Mouse (Mus musculus) spleen, embryonic (tissue): ENCODE measurements around the gene Pick1.

ENCODE experiments used
- CTCF ChIA-PET: fragments of 350-600 bp; sonication (Branson Sonifier 250); formaldehyde crosslinking; loops from one replicate; lab custom pipeline; 2022; lab: Charles Lee

Pick1 gene

DNA sequence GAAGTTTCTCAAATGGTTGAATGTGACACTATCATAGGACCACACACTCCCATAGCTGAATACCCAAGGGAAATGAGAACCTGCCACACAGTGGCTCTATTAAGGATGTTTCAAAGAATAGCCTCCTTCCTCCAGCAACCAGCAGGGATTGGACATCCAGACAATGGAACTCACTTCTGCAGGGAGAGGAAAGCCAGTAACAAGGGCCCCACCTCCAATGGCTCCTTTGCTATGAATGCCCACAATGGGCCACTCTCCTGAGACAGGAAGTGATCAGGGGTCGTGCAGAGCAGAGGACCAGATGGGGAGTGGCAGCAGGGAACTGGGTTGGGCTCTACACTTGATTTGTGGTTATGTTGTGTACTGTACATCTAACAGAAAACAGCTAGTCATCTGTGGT, 39.5 kb downstream of the Pick1 start:
- CTCF ChIA-PET: no interaction called here

DNA sequence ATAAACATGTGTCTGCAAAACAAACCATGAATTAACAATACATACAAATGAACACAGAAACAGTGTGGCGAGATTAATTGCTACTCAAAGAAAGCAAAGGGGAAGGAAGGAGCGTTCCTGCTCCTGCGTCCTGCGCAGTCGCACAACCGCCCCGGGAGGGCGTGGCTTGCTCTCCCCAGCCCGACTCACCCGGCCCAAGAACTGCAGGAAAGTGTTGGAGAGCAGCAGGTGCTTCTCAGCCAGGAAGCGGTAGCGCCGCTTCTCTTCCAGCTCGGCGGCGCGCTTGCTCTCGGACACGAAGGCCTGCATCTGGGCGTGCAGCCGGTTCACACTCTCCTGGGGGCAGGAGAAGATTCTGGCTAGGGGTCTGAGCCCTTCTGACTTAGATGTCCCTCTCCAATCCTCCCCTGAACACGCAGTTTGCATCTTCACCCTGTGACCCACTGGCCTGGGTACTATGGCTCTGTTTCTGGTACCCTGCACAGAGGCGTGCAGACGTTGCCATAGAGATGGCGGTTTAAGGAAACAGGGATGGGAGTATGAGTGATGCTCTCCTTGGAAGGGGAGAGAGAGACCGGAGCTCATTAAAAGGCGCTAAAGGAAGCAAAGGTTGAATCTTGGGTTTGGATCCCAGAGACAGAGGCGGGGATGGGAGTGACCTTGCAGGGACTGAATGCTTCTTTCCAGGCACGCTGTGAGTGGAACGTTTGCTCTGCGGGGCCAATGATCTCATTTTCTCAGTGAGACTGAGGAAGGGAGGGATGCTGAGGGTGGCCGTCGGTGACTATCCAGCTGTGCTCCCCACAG, 41.5 kb downstream of the Pick1 start:
- CTCF ChIA-PET: interaction anchor here (1.1 kb wide), 1 partner anchor 130 kb away, joined by 3 read pairs; the partner anchor contains the start of gene Polr2f

DNA sequence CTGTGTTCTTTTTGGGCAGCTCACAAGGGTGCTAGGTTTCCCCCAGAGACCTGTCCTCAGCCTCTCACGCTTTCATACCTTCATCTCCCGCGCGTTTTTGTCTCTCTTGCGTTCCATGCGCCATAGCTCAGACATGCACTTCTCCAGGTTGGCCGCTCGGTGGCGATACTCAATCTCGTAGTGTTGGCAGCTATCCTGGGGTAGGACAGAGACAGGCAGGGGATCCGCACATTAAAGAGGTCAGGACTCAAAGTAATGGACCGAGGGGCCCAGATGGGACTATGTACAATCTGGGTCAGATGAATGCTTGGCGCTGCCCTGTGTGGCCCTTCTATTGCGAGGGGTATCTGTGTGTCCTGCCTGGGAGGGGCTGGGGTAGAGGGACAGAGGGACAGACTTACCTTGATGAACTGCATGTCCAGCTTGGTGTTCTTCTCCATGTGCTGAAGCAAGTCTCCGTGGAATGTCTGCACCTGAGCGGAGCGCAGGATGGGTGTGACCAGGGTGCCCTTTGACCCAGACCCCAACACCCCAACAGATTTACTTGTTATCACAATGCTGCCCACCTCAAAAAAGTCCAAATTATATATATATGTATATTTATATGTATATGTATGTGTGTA, 42.3 kb downstream of the Pick1 start:
- CTCF ChIA-PET: interaction anchor here (1.1 kb wide), 1 partner anchor 131 kb away, joined by 3 read pairs; the partner anchor contains the start of gene Polr2f

DNA sequence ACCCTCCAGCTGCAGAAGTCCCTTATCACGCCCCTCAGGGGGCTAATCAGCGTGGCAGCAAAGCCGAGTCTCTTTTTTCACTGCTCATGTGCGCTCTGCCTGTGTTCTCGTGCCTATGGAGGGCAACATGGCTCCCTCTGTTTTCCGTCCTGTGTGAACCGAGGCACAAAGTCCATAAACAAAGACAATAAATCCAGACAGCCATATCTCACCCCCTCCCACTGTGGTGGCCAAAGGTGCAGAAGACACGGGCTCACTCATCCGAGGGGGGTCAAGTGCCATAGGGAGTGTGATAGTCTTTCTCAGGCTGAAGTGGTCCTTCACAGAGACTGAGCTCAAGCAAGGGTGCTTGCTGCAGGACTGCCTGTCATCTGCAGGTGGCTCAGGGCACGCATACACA, 44.0 kb downstream of the Pick1 start:
- CTCF ChIA-PET: interaction anchor here (0.7 kb wide), 1 partner anchor 183 kb away, joined by 12 read pairs; no protein-coding TSS in a partner anchor

DNA sequence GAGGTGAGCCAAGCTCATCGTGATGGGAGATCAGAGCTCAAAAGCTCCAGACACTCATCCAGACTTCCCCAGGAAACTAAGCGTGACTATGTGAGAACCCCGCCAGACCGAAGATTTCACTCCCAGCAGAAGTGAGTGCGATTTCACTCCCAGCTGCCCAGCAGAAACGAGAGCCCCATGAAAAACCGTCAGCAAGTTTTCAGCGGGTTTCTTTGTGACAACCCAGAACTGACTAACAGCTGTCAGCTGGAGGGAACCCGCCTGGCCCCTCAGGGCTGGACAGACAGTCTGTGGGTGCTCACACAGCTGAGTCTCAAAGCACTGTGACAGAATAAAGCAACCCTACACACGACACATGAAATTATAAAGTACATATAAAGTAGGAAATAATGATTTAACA, 48.8 kb downstream of the Pick1 start:
- CTCF ChIA-PET: no interaction called here

DNA sequence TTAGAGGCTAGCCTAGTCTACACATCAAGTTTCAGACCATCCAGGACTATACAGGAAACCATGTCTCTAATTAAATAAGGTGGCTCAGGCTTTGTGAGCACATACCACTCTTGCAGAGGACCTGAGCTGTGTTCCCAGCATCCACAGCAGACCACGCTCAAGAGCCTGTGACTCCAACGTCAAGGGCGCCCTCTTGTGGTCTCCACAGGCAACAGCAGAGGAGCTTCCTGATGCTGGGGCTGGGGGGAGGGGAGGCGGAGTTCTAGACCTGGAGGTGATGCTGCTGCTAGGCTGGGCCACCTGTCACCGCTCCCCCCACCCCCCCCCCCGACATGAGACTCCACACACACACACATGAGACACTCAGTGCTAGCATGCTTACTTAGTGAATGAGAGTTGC, 51.2 kb downstream of the Pick1 start:
- CTCF ChIA-PET: interaction anchor here (0.7 kb wide), 1 partner anchor 1475 kb away, joined by 6 read pairs; no protein-coding TSS in a partner anchor

GRCm38 (mm10) chr15:79280850-79281249, 51.9 kb downstream of the Pick1 start:
- CTCF ChIA-PET: no interaction called here

- CTCF ChIA-PET: no interaction called here
These were observed 52.4 kb downstream of the Pick1 start for GRCm38 (mm10) chr15:79281389-79281788.

GRCm38 (mm10) chr15:79282434-79282833, 53.5 kb downstream of the Pick1 start:
- CTCF ChIA-PET: interaction anchor here (0.6 kb wide), 1 partner anchor 1207 kb away, joined by 3 read pairs; no protein-coding TSS in a partner anchor

DNA sequence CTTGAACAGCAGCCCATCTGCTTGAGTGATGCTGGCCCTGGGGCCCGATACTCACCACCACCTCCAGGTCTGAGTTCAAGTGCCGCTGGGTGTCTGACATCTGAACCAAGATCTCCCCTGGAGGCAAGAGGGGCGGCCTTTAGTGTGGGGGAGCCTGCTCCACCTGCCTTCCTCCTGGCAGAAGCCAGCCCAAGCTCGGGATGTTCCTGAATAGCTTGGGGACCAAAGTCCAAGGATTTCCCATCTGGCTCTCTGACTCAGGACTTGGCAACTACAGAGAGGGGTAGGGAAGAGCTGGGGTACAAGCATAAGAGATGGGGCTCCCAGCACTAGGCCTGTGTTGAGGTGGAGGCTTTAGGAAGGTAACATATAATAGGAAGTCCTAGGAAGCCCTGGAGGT, 54.4 kb downstream of the Pick1 start:
- CTCF ChIA-PET: interaction anchor here (0.5 to 0.6 kb wide), 2 partner anchors 157 to 185 kb away, joined by 3 to 7 read pairs; no protein-coding TSS in a partner anchor

GRCm38 (mm10) chr15:79285399-79285798, 56.4 kb downstream of the Pick1 start, which contains the start of gene Baiap2l2:
Baiap2l2 (minus strand) TSS chr15:79285537.
- CTCF ChIA-PET: interaction anchor here (0.6 kb wide), 1 partner anchor 502 kb away, joined by 3 read pairs; no protein-coding TSS in a partner anchor

- CTCF ChIA-PET: interaction anchor here (0.6 kb wide), 1 partner anchor 502 kb away, joined by 3 read pairs; no protein-coding TSS in a partner anchor
These were observed 57.2 kb downstream of the Pick1 start for GRCm38 (mm10) chr15:79286141-79286540.

DNA sequence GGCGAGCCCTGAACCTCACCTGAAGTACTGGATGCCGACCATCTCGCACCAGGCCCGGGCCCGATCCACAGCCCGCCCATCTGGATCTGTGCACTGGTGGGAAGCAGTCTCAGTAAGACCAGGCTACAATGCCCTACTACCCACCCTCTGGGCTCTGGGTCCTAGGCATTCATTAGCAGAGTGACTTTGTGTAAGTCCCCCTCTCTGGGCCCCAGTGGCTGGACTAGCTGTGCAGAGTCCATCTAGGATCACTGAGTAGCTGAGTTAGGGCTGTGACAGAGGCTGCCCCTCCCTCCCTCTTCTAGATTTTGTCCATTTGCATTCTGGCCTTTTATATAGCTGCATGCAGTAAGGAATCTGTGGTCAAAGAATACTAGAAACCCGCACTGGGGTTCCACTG, 58.1 kb downstream of the Pick1 start:
- CTCF ChIA-PET: no interaction called here

- CTCF ChIA-PET: no interaction called here
These were observed 59.4 kb downstream of the Pick1 start for GRCm38 (mm10) chr15:79288387-79288786.

- CTCF ChIA-PET: no interaction called here
These were observed 60.5 kb downstream of the Pick1 start for GRCm38 (mm10) chr15:79289441-79289840.

DNA sequence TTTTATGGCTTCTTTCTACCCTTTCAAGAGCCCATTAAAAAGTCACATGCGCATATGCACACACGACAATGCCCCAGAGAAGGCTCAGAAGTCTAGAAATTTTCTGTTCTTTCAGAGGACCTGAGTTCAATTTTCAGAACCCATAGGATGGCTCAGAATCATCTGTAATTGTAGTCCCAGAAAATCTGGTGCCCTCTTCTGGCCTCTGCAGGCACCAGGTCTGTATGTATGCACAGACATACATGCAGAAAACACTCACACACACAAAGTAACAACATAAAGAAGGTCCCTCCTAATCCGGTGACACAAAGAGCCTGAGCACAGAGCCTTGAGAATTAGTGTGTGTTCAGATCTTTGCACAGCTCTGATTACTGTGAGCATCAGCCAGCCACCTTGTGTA, 61.4 kb downstream of the Pick1 start:
- CTCF ChIA-PET: no interaction called here

DNA sequence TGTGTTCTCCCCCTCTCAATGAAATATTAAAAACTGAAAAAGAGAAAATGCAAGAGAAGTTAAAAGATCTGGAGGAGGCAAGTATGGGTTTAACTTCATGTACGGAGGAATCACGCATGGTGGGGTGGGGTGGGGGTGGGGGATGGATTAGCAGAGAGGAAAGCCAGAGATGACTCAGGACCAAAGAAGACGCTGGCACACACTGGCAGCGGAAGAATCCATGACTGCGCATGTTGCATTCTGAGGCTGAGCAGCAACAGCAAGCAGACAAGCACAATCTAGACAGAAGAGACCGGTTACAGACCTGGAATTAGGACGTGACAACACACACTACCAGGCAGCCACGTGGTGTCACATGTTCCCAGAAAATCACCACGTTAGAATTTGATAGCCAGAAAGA, 63.8 kb downstream of the Pick1 start:
- CTCF ChIA-PET: no interaction called here

DNA sequence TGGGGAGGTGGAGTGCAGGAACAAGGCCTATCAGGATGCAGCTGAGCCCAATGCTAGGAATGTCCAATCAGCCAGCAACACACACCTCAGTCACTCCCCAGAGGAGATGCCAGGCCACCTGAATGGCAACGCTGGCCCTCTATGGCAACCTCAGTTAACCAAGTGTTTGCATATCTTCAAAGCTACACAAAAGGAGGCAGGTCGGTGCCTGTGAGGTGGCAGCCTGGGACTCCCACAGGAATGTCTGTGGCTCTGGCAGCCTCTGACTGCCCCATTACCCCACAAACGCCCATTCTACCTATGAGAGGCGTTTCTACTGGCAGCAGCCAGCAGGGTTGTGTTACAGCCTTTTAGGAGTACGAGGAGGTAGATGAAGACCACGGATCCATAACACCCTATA, 69.6 kb downstream of the Pick1 start:
- CTCF ChIA-PET: no interaction called here
